Mouse (Mus musculus) myocyte (in vitro differentiated cells): ENCODE measurements around the gene Zdhhc18. TPM values are rescaled to one million over a fixed set of nuclear protein-coding genes. Genes with fewer than 3 reads are reported as not detected.

Source experiments
- H3K27me3 ChIP-seq: one replicate; pipeline ENCODE4 v1.6.1; 2011; ENCODE audit not compliant: control insufficient read depth, insufficient read depth, insufficient read length
- H3K36me3 ChIP-seq: one replicate; pipeline ENCODE4 v1.6.1; 2011; ENCODE audit not compliant: control insufficient read depth, insufficient read depth
- H3K4me2 ChIP-seq: one replicate; pipeline ENCODE4 v1.6.1; 2011; ENCODE audit warnings: low read depth, control low read depth
- H3K4me3 ChIP-seq: one replicate; pipeline ENCODE4 v1.5.1; 2011; ENCODE audit warnings: mild to moderate bottlenecking, control low read depth, moderate library complexity
- H3K79me2 ChIP-seq: one replicate; pipeline ENCODE4 v1.6.1; 2011; ENCODE audit not compliant: control insufficient read depth, insufficient read depth
- H3ac ChIP-seq: one replicate; pipeline ENCODE4 v1.6.1; 2011; ENCODE audit not compliant: control insufficient read depth, insufficient read length
- CEBPB ChIP-seq: IDR thresholded peaks from 2 replicates; pipeline ENCODE4 v1.6.1; 2011; ENCODE audit warnings: mild to moderate bottlenecking, moderate library complexity; ENCODE audit not compliant: poor library complexity, insufficient read depth, severe bottlenecking
- E2F4 ChIP-seq: IDR thresholded peaks from one replicate; pipeline ENCODE4 v1.6.1; 2011; ENCODE audit warnings: mild to moderate bottlenecking, control low read depth, moderate library complexity; ENCODE audit not compliant: insufficient read depth
- MAX ChIP-seq: IDR thresholded peaks from one replicate; pipeline ENCODE4 v1.6.1; 2011; ENCODE audit warnings: low read depth, mild to moderate bottlenecking, control low read depth
- MYOD1 ChIP-seq, 3 experiments: IDR thresholded peaks; one replicate each; pipeline ENCODE4 v1.6.1; 2011; ENCODE audit warnings: control low read depth in 2 of 3, low read depth in 2 of 3, mild to moderate bottlenecking in 2 of 3, moderate library complexity in 1 of 3; ENCODE audit not compliant: insufficient read length in 2 of 3, control insufficient read depth in 1 of 3
- MYOG ChIP-seq, 3 experiments: IDR thresholded peaks; one replicate each; pipeline ENCODE4 v1.6.1; 2011; ENCODE audit warnings: control low read depth in 2 of 3, low read depth in 2 of 3, mild to moderate bottlenecking in 2 of 3; ENCODE audit not compliant: insufficient read length in 2 of 3, control insufficient read depth in 1 of 3, insufficient read depth in 1 of 3
- POLR2A ChIP-seq: IDR thresholded peaks from one replicate; pipeline ENCODE4 v1.6.1; 2011; ENCODE audit warnings: low read depth, mild to moderate bottlenecking, control low read depth, moderate library complexity; ENCODE audit not compliant: insufficient read length
- POLR2AphosphoS2 ChIP-seq: IDR thresholded peaks from one replicate; pipeline ENCODE4 v1.6.1; 2011; ENCODE audit warnings: low read depth, control low read depth; ENCODE audit not compliant: insufficient read length
- REST ChIP-seq: IDR thresholded peaks from one replicate; pipeline ENCODE4 v1.6.1; 2011; ENCODE audit warnings: mild to moderate bottlenecking, control low read depth, moderate library complexity; ENCODE audit not compliant: insufficient read depth, insufficient read length
- SRF ChIP-seq: IDR thresholded peaks from one replicate; pipeline ENCODE4 v1.6.1; 2011; ENCODE audit warnings: low read depth; ENCODE audit not compliant: control insufficient read depth, insufficient read length
- TCF12 ChIP-seq: IDR thresholded peaks from one replicate; pipeline ENCODE4 v1.6.1; 2011; ENCODE audit warnings: mild to moderate bottlenecking, control low read depth; ENCODE audit not compliant: poor library complexity, insufficient read depth, severe bottlenecking
- TCF3 ChIP-seq: IDR thresholded peaks from one replicate; pipeline ENCODE4 v1.6.1; 2011; ENCODE audit warnings: low read depth, control low read depth; ENCODE audit not compliant: insufficient read length
- USF1 ChIP-seq: IDR thresholded peaks from one replicate; pipeline ENCODE4 v1.6.1; 2011; ENCODE audit warnings: low read depth, mild to moderate bottlenecking, control low read depth, moderate library complexity
- polyA plus RNA-seq: library from polyadenylated mRNA; unstranded; fragments of >200 nt; fragmentation: generic; extraction: Trizol; gene quantifications from one replicate; pipeline ENCODE4 v1.2.1, GENCODE M21; 2012; ENCODE audit warnings: missing spikeins

Gene Zdhhc18
- polyA plus RNA-seq, 1 experiment, result 14.3 TPM

DNA sequence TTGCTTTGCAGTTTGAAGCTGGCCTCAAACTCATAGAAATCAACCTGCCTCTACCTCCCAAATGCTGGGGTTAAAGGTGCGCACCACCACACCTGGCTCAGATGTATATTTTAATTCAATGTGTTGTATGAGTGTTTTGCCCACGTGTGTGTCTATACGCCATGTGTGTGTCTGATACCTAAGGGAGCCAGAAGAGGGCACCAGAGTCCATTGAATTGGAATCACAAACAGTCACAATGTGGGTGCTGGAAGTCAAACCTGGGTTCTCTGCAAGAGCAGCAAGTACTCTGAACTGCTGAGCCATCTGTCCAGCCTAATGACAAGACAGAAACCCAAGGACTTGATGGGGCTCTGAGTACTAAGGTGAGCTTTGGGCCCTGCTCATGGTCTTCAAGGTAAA lies 4.8 kb downstream of the Zdhhc18 start:
- H3K36me3 ChIP-seq, result no peaks in the 10 kb centered on the region
- no peaks in the 10 kb centered on the region for H3K79me2 ChIP-seq
- no peaks in the 10 kb centered on the region for H3K27me3 ChIP-seq
- TF ChIP-seq CEBPB (no peak), MYOG (IDR thresholded peaks at IDR 0.05; ENCODE audit: control insufficient read depth in 1 of 3, insufficient read depth in 1 of 3, insufficient read length in 2 of 3, low read depth in 2 of 3) (no peak), MYOD1 (IDR thresholded peaks at IDR 0.05; ENCODE audit: control insufficient read depth in 1 of 3, insufficient read length in 2 of 3, low read depth in 2 of 3) (no peak)
- no peak overlapping the region for H3K4me2 ChIP-seq
- H3K4me3 ChIP-seq, result no peak overlapping the region
- H3ac ChIP-seq, result no peak overlapping the region

DNA sequence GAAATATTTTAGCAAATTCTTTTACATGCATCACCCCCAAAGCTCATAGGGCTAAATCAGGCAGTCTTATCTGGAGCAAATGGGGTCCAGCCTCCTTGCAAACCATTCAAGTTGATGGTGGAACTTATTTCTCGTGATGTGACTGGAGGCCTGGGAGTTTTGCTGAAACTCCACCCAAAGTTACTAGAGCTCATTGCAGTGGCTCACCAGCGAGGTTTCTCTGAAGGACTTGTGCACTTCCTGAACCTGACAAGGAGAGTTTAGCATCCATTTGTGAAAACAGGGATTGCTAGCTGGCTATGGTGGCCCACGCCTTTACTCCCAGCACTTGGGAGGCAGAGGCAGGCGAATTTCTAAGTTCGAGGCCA lies 15.9 kb downstream of the Zdhhc18 start:
- no peaks in the 10 kb centered on the region for H3K36me3 ChIP-seq
- no peak overlapping the region for H3K4me3 ChIP-seq
- H3ac ChIP-seq, result no peak overlapping the region
- H3K27me3 ChIP-seq, result no peaks in the 10 kb centered on the region
- TF ChIP-seq MYOD1 (IDR thresholded peaks at IDR 0.05; ENCODE audit: control insufficient read depth in 1 of 3, insufficient read length in 2 of 3, low read depth in 2 of 3), result no peak
- no peak for TF ChIP-seq SRF
- no peak for TF ChIP-seq POLR2AphosphoS2
- no peak for TF ChIP-seq E2F4
- H3K79me2 ChIP-seq, result peaks cover 23% of the 10 kb centered on the region
- H3K4me2 ChIP-seq, result no peak overlapping the region

DNA sequence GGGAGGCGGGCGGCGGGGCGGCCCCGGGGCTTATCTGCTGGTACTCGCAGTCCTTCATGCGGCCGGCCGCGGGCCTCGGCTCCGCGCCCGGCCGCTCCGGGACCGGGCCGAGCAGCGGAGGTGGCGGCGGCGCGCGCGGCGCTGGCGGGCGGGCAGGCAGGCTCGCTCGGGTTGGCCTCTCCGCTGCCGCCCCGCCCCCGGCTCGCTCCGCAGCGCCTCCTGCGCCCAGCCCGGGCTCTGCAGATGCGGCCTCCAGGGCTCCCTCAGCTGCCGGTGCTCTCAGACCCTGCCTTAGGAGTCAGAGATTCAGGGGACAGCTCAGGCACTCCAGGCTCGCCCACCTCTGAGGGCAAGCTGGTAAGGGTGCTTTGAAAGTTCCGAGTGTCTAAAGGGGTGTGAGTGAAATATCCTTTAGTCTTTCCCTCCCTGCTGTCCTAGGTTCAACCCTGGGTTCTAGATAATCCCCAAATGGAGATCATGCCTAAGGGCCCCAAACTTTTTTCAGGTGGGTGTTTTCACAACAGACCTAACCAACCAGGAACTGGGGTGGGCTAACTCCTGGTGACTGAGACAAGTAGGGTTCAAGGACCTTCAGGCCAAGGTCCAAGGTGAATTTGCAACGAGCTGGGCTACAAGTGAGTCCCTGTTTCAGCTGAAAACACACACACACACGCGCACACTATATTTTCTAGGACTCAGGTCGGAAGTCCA lies 16.5 kb downstream of the Zdhhc18 start:
- H3K36me3 ChIP-seq, result no peaks in the 10 kb centered on the region
- H3K27me3 ChIP-seq, result no peaks in the 10 kb centered on the region
- TF ChIP-seq E2F4 (no peak), CEBPB (no peak), USF1 (no peak), SRF (no peak), POLR2A (peak; percentile 85), TCF3 (no peak), REST (no peak), TCF12 (no peak), POLR2AphosphoS2 (peak; percentile 62), MAX (no peak), MYOD1 (IDR thresholded peaks at IDR 0.05; ENCODE audit: control insufficient read depth in 1 of 3, insufficient read length in 2 of 3, low read depth in 2 of 3) (no peak), MYOG (IDR thresholded peaks at IDR 0.05; ENCODE audit: control insufficient read depth in 1 of 3, insufficient read depth in 1 of 3, insufficient read length in 2 of 3, low read depth in 2 of 3) (no peak)
- H3K79me2 ChIP-seq, result peaks cover 27% of the 10 kb centered on the region
- peak overlapping the region; percentile 42 for H3ac ChIP-seq
- H3K4me3 ChIP-seq, result peak overlapping the region; percentile 46
- H3K4me2 ChIP-seq, result peak overlapping the region; percentile 8

DNA sequence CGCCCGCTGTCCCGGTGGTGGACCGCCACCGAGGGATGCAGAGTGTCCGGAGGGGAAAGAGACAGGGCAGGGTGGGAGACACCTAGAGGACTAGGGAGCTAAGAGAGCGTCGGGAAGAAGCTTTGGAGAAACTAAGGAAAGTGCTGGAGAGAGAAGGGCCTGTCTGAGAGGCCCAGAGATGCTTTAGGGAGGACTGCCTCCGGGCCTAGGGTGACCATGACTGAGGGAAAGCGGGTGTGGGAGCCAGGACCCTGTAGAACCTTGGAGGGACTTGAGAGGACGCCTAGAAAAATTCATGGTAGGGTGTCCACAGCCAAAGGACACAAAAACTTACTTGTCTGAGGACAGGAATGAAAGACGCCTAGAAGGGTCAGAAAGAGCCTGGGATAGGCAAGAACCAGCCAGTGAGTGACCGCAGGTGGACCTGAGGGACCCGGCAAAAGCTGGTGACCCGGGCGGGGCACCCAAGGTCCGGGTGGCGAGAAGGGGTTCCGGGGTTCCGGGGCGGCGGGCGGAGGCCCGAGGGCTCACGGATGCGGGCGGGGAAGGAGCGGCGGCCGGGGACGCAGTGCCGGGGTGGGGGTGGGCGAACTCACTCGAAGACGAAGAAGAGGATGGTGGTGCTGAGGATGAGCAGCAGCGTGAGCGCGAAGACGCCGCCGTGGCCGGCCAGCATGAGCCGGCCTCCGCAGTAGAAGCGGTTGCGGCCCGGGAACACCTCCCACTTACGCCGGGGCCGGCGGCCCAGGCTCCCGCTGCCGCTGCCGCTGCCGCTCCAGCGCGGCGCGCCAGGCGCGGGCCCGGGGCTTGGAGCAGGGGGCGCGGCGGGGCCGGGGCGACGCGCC lies 17.2 kb downstream of the Zdhhc18 start:
- peak overlapping the region; percentile 42 for H3ac ChIP-seq
- H3K36me3 ChIP-seq, result no peaks in the 10 kb centered on the region
- peak overlapping the region; percentile 91 for H3K4me2 ChIP-seq
- TF ChIP-seq TCF12, result no peak
- TF ChIP-seq E2F4, result no peak
- TF ChIP-seq REST, result no peak
- no peak for TF ChIP-seq TCF3
- TF ChIP-seq USF1, result no peak
- H3K79me2 ChIP-seq, result peaks cover 33% of the 10 kb centered on the region
- H3K27me3 ChIP-seq, result no peaks in the 10 kb centered on the region
- H3K4me3 ChIP-seq, result peak overlapping the region; percentile 46

DNA sequence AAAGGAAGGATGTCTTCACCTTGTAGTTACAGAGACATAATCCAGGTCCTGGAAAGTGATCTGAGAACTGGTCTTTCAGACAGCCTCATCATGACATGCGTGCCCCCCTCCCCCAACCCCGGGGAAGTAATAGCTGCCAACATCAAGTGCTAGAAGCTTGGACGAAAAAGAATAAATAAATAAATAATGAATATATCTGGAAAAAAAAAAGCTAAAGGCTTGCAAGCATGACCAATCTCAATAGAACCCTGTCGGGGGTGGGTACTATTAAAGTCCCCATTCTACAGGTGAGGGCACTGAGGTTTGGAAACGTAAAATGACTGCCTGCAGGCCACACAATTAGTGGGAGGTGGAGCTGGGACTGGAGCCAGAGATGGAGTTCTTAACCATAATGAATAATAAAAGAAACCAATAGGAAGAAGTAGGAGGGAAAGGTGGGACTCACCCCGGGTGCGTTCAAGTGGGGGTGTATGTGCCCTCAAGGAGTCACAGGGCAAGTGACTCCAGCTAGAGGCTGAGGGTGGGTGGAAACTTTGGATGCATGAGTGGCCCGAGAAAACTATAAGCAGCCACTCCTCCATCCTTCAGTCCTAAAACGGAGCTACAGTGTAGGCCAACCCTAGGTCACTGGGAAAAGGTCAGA lies 18.1 kb downstream of the Zdhhc18 start:
- Histone ChIP-seq H3ac (no peak overlapping the region), H3K4me3 (peak overlapping the region; percentile 46), H3K36me3 (no peaks in the 10 kb centered on the region), H3K4me2 (peak overlapping the region; percentile 91), H3K79me2 (peaks cover 33% of the 10 kb centered on the region), H3K27me3 (no peaks in the 10 kb centered on the region)
- TF ChIP-seq E2F4, result no peak
- no peak for TF ChIP-seq MAX
- no peak for TF ChIP-seq MYOG (IDR thresholded peaks at IDR 0.05; ENCODE audit: control insufficient read depth in 1 of 3, insufficient read depth in 1 of 3, insufficient read length in 2 of 3, low read depth in 2 of 3)
- TF ChIP-seq MYOD1 (IDR thresholded peaks at IDR 0.05; ENCODE audit: control insufficient read depth in 1 of 3, insufficient read length in 2 of 3, low read depth in 2 of 3), result no peak
- no peak for TF ChIP-seq CEBPB
- no peak for TF ChIP-seq REST
- TF ChIP-seq USF1, result no peak
- TF ChIP-seq POLR2A, result no peak
